Mouse (Mus musculus) embryonic facial prominence, embryonic 13.5 days (tissue): Measurements from ENCODE around the gene Slc2a10. TPM values are rescaled to one million over a fixed set of nuclear protein-coding genes. Genes with fewer than 3 reads are reported as not detected.

Experiments
- ATAC-seq: fragments of 200-750 bp; cut with Nextera tagmentation; 2 replicates; pipeline ENCODE4 v1.8.0; 2017; ENCODE audit warnings: low read depth; ENCODE audit not compliant: insufficient number of reproducible peaks, insufficient read depth, low FRiP score, low TSS enrichment
- H3K27ac ChIP-seq: fragments of 300-500 bp; sonication (generic); 2 replicates; pipeline ENCODE4 v1.5.1; 2015; ENCODE audit warnings: moderate library complexity, mild to moderate bottlenecking, inconsistent platforms
- H3K27me3 ChIP-seq: fragments of 300-500 bp; sonication (generic); 2 replicates; pipeline ENCODE4 v1.6.1; 2015; ENCODE audit warnings: mild to moderate bottlenecking, inconsistent platforms
- H3K36me3 ChIP-seq: fragments of 300-500 bp; sonication (generic); 2 replicates; pipeline ENCODE4 v1.6.1; 2015; ENCODE audit warnings: mild to moderate bottlenecking, inconsistent platforms
- H3K4me1 ChIP-seq: fragments of 300-500 bp; sonication (generic); 2 replicates; pipeline ENCODE4 v1.6.1; 2015; ENCODE audit warnings: inconsistent platforms
- H3K4me2 ChIP-seq: fragments of 300-500 bp; sonication (generic); 2 replicates; pipeline ENCODE4 v1.6.1; 2015; ENCODE audit warnings: moderate library complexity, mild to moderate bottlenecking, inconsistent platforms
- H3K4me3 ChIP-seq: fragments of 300-500 bp; sonication (generic); 2 replicates; pipeline ENCODE4 v1.5.1; 2015; ENCODE audit warnings: mild to moderate bottlenecking, inconsistent platforms
- H3K9ac ChIP-seq: fragments of 300-500 bp; sonication (generic); 2 replicates; pipeline ENCODE4 v1.6.1; 2015; ENCODE audit warnings: mild to moderate bottlenecking, inconsistent platforms
- H3K9me3 ChIP-seq: fragments of 300-500 bp; sonication (generic); 2 replicates; pipeline ENCODE4 v1.6.1; 2016; ENCODE audit warnings: inconsistent platforms
- WGBS: fragments of 180-500 bp; shearing (Covaris S2); methylation state at CpG from one replicate; pipeline ENCODE4 v1.1.7; 2015; ENCODE audit warnings: mixed read lengths; 5-methylcytosine and 5-hydroxymethylcytosine counted together
- polyA plus RNA-seq: library from polyadenylated mRNA; unstranded; fragments of >200 nt; fragmentation: Nextera tagmentation; extraction: Ambion mirVana; gene quantifications from 2 replicates; pipeline ENCODE4 v1.2.1, GENCODE M21; 2015

Gene Slc2a10
- polyA plus RNA-seq, 1 experiment from 2014 or later, result 12.9 TPM

DNA sequence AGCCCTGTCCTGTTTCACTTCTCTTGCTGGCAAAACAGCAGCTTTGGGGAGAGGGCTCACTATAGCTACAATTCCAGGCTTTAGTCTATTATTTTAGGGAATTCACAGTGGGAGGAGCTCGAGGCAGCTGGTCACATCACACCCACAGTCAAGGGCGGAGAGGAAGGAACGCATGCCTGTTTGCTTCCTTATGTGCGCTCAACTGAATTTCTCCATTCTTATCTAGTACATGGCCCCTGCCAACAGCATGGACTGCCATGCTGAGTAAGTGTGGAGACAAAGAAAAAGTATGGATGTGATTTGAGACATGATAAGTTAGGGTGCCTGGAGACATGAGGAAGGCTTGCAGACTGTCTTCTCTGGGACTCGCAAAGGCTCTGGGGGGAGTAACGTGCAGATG lies 19.4 kb upstream of the Slc2a10 start:
- no peaks in the 10 kb centered on the region for H3K9me3 ChIP-seq
- peaks cover 9% of the 10 kb centered on the region for H3K36me3 ChIP-seq
- no peak for ATAC-seq
- no peak overlapping the region for H3K4me2 ChIP-seq
- H3K27ac ChIP-seq, result no peak overlapping the region
- H3K4me3 ChIP-seq, result no peak overlapping the region
- H3K27me3 ChIP-seq, result no peaks in the 10 kb centered on the region
- no peak overlapping the region for H3K9ac ChIP-seq
- WGBS, result 52% methylated on average over 6 of the region's 6 CpGs
- H3K4me1 ChIP-seq, result peaks cover 20% of the 10 kb centered on the region

DNA sequence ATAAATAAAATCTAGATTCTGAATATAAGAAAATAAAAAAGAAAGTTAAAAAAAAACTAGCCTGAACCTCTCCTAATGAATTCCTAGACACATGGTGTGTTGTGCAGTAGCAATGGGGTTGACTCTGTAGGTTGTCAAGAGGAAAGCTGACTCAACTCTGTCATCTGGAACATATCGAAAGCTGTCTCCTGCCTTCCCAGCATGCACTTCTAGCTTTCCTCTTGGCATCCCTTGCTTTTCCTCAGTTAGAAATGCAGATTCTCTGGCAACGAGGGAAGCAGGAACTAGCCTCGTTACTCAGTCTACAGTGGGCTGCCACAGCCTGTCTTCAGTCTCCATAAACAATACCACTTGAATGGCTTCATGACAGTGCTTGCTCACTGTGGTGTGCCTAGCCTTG lies 17.8 kb upstream of the Slc2a10 start:
- Histone ChIP-seq H3K27me3 (no peaks in the 10 kb centered on the region), H3K36me3 (peaks cover 26% of the 10 kb centered on the region), H3K9ac (peak overlapping the region; percentile 27; the same call in 1 of the 2 replicates), H3K4me2 (no peak overlapping the region), H3K4me1 (peaks cover 20% of the 10 kb centered on the region), H3K27ac (no peak overlapping the region), H3K4me3 (no peak overlapping the region), H3K9me3 (no peaks in the 10 kb centered on the region)
- no peak for ATAC-seq
- 55% methylated on average over 3 of the region's 3 CpGs for WGBS

DNA sequence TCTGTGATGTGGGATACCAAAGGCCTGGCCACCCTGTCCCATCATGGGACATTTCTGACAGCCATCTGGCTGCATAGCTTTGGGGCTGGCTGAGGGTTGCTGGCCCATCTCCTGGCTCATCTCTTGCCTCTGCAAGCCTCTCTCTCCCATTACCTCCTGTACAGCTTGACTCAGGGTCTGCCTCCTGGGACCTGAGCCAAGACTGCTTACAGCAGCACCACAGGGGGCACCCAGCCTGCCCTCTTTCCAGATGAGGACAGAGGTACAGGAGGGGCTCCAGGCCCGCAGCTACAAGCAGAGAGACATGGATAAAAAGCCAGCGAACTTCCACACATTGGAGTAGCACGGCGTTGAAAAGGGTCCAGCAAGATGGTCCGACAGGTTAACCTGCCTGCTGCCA lies 17.2 kb upstream of the Slc2a10 start:
- Histone ChIP-seq H3K4me3 (no peak overlapping the region), H3K27ac (no peak overlapping the region), H3K27me3 (no peaks in the 10 kb centered on the region), H3K4me1 (peaks cover 20% of the 10 kb centered on the region), H3K9ac (peak overlapping the region; percentile 27; the same call in 1 of the 2 replicates), H3K4me2 (no peak overlapping the region), H3K9me3 (no peaks in the 10 kb centered on the region), H3K36me3 (peaks cover 27% of the 10 kb centered on the region)
- WGBS, result 80% methylated on average over 5 of the region's 5 CpGs
- no peak for ATAC-seq

DNA sequence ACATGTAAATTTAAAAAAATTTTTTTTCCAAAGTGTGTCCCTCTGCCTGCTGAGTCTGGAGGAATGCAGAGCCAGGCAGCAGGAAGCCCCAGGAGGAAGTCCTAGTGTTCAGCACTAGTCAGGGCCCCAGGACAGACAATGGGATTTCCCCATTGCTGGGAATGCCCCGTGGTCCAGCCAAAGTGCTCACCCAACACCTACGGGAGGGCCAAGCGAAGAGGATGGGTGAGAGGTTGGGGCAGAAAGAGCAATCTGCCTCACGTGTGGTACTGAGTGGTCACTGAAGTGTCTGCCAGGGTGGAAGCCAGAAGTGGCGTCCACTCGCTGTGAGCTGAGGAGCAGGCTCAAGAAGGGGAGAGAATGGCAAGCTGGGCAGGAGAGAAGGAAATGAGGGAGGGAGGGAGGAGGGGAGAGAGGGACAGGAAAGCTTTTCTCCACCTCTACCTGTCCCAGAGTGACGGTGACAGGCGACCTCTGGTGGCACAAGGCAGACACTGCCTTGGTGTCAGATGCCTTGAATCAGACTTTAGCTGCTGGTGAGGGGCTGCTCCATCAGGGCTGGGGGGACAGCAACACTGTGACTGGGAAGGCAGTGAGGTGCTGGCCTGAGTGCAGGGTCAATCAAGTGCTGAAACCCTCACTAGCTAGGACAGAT lies 16.6 kb upstream of the Slc2a10 start:
- H3K36me3 ChIP-seq, result peaks cover 27% of the 10 kb centered on the region
- 0 out of 2 replicates have a peak, but pooled peaks have one; percentile 23 for ATAC-seq
- H3K27me3 ChIP-seq, result no peaks in the 10 kb centered on the region
- 0 out of 2 replicates have a peak overlapping the region, but pooled peaks have one; percentile 32 for H3K9ac ChIP-seq
- H3K4me3 ChIP-seq, result no peak overlapping the region
- 28% methylated on average over 8 of the region's 8 CpGs for WGBS
- H3K4me2 ChIP-seq, result no peak overlapping the region
- H3K4me1 ChIP-seq, result peaks cover 22% of the 10 kb centered on the region
- no peaks in the 10 kb centered on the region for H3K9me3 ChIP-seq
- H3K27ac ChIP-seq, result no peak overlapping the region

DNA sequence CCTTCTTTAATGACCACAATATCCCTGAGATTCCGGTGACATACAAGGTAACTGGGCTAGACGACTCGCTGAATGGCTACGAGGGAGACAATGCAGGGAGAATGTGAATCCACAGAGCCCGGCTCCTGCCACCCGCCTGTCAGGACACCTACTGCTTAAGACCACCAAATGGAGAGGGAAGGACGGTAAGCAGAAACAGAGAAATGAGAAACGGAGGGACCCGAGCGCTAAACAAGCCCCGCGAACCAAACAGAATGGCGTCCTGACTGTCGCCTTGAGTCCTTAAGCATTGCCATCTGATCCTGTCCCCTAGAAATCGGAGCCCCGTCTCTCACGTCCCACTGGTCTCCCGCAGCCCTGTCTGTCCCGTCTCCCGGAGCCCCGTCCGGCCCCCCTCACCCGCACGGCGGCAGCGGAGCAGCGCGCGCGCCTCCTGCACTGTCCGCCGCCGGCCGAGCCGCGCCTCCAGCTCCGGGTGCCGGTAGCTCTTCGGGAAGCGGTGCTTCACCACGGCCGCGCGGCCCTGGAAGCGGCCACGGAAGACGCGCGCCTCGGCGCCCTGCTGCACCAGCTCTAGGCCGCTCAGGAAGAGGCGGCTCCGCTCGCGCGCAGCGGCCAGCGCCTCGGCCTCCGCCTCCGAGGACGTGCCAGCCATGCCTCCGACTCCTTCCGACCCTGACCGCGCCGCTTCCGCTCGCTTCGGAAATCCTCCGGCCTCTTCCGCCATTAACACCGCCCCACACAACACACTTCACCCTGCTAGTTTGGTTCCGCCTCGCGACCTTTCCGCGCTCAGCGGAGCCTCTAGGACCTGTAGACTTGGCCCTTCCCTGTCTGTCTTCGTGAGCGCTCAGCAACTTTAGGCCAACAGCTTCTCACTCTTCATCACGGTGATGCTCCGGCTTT lies 10.7 kb upstream of the Slc2a10 start, which contains the start of gene Trp53rka:
Gene Trp53rka, minus strand, starts transcription at position 677 of the 906 bp plus-strand sequence.
- peak; percentile 68 for ATAC-seq
- no peaks in the 10 kb centered on the region for H3K9me3 ChIP-seq
- peak within 1 kb of the TSS; percentile 78 for H3K4me2 ChIP-seq
- H3K27me3 ChIP-seq, result 0 out of 2 replicates have a peak, but pooled peaks cover 3% of the 10 kb centered on the region
- peak within 1 kb of the TSS; percentile 82 for H3K27ac ChIP-seq
- H3K36me3 ChIP-seq, result peaks cover 27% of the 10 kb centered on the region
- H3K4me1 ChIP-seq, result peaks cover 12% of the 10 kb centered on the region
- H3K4me3 ChIP-seq, result peak within 1 kb of the TSS; percentile 75
- H3K9ac ChIP-seq, result peak within 1 kb of the TSS; percentile 88
- WGBS, result under 1% methylated on average over 84 of the region's 84 CpGs

DNA sequence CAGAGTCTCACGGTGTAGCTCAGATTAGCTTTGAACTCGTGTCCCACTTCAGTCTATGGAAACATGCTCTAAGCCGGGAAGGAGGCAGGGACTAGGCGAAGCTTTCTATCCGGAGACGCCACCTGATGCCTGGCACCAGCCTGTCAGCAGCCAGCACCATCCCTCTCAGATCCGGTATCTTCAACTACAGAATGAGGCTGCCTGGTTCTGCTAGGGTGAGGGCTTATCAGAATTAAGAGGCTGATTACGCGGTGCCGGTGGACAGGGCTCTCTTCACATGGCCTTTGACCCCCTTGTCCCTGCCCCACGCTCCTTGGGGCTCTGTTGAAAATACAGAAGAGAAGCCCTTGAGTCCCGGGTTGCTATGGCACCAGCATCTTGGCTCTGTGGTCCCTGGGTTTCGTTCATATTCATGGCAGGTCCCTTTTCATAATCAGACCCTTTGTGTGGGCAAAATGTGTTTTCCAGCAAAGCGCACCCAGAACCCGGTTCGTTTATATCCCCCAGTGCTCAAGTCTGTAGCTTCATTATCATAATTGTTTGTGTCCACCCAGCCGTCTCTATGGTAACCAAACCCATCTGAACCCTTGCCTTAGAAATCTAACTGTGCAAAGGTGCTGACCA lies 9.9 kb upstream of the Slc2a10 start:
- Histone ChIP-seq H3K4me2 (peak overlapping the region; percentile 78), H3K27ac (no peak overlapping the region), H3K4me1 (peaks cover 12% of the 10 kb centered on the region), H3K9ac (peak overlapping the region; percentile 88), H3K36me3 (peaks cover 22% of the 10 kb centered on the region), H3K27me3 (0 out of 2 replicates have a peak, but pooled peaks cover 3% of the 10 kb centered on the region), H3K9me3 (no peaks in the 10 kb centered on the region), H3K4me3 (peak overlapping the region; percentile 75)
- 21% methylated on average over 17 of the region's 17 CpGs for WGBS
- ATAC-seq, result no peak

DNA sequence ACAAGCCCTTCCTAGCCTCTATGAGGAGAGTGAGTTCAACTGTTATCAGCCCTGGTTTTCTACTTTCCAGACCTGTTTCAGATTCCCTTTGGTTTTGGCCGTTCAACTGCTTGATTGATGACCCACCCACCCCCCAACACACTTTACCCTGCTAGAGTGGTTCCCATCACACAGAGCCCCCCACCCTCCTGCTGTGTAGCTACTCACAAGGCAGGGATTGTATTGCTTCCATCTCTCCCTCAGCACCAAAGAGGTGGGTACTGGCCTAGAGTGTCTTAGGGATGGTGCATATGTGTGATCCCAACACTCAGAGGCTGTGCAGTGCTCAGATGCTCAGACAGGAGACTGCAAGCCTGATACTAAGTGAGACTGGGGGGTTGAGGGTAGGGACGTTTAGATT lies 9.1 kb upstream of the Slc2a10 start:
- 71% methylated on average over 2 of the region's 2 CpGs for WGBS
- H3K27me3 ChIP-seq, result 0 out of 2 replicates have a peak, but pooled peaks cover 3% of the 10 kb centered on the region
- H3K4me1 ChIP-seq, result peaks cover 12% of the 10 kb centered on the region
- H3K9ac ChIP-seq, result no peak overlapping the region
- no peak overlapping the region for H3K27ac ChIP-seq
- no peaks in the 10 kb centered on the region for H3K9me3 ChIP-seq
- no peak overlapping the region for H3K4me3 ChIP-seq
- H3K36me3 ChIP-seq, result peaks cover 14% of the 10 kb centered on the region
- no peak for ATAC-seq
- no peak overlapping the region for H3K4me2 ChIP-seq

DNA sequence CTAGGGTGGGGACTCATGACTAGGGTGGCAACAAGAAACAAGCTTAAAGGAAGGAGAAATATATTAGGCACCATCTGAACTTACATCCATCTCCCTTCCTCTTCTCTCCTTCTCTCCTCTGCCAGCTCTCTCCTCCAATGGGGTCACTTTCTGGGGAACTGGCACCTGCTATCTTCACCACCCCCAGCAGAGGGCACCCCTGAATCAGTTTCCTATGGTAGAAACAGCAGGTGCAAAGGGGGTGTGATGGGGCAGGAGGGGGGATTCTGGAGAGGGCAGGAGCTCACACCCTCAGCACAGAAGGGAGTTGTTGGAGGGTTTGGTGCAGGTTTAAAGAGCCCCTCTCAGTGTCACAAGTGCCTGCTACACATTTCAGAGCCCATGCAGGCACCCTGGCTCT lies 7.3 kb upstream of the Slc2a10 start:
- Histone ChIP-seq H3K4me1 (peaks cover 12% of the 10 kb centered on the region), H3K4me2 (no peak overlapping the region), H3K27me3 (0 out of 2 replicates have a peak, but pooled peaks cover 3% of the 10 kb centered on the region), H3K36me3 (no peaks in the 10 kb centered on the region), H3K9ac (no peak overlapping the region), H3K9me3 (no peaks in the 10 kb centered on the region), H3K4me3 (no peak overlapping the region), H3K27ac (no peak overlapping the region)
- no peak for ATAC-seq

DNA sequence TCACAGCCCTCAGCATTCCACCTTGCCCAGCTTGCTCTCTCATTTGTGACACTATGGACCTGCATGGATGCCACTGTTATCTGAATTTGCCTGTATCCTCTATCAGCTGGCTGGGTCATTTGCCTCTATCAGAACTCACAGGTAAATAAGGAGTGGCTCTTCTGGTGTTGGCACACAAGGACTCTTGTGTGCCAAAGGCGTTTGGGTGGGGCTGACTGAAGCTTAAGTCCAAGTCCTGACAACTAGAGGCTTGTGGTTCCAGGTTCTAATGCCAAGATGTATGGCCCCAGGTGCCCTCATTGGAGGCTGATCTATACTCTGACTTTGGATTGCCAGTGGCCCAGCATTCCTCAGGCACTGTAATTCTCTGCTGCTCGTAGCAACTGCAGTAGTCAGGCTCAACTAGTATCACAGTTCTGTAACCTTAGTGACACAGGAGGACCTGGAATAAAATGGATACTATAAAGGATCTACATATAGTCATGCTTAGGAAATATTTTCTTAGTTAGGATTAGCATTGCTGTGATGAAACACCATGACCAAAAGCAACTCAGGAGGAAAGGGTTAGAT lies 5.8 kb upstream of the Slc2a10 start:
- no peak for ATAC-seq
- H3K9ac ChIP-seq, result no peak overlapping the region
- WGBS, result 73% methylated on average over 2 of the region's 2 CpGs
- H3K27ac ChIP-seq, result no peak overlapping the region
- H3K36me3 ChIP-seq, result no peaks in the 10 kb centered on the region
- H3K27me3 ChIP-seq, result 0 out of 2 replicates have a peak, but pooled peaks cover 3% of the 10 kb centered on the region
- no peak overlapping the region for H3K4me3 ChIP-seq
- no peak overlapping the region for H3K4me2 ChIP-seq
- peaks cover 6% of the 10 kb centered on the region for H3K4me1 ChIP-seq
- no peaks in the 10 kb centered on the region for H3K9me3 ChIP-seq

DNA sequence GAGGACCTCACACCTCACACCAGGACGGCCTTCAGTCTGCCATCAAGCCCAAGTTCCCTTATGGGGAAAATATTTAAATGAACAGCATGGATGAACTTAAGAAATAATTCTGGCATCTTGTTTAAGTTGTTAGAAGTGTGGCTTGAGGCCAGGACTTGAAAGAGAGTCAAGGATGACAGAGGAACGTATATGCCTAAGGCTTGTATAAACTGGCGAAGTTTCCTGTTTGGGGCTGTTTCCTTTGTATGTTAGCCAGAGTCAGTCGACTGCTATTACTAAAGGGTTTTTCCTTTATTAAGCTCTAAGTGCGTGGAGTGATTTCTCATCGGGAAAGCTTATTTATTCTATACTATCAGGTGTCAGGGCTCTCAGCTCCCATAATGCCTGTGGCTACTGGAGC lies 4.8 kb upstream of the Slc2a10 start:
- Histone ChIP-seq H3K9me3 (no peaks in the 10 kb centered on the region), H3K36me3 (no peaks in the 10 kb centered on the region), H3K27ac (no peak overlapping the region), H3K4me3 (no peak overlapping the region), H3K4me1 (peaks cover 13% of the 10 kb centered on the region), H3K9ac (no peak overlapping the region), H3K4me2 (no peak overlapping the region), H3K27me3 (0 out of 2 replicates have a peak, but pooled peaks cover 3% of the 10 kb centered on the region)
- 41% methylated on average over 6 of the region's 6 CpGs for WGBS
- ATAC-seq, result no peak

DNA sequence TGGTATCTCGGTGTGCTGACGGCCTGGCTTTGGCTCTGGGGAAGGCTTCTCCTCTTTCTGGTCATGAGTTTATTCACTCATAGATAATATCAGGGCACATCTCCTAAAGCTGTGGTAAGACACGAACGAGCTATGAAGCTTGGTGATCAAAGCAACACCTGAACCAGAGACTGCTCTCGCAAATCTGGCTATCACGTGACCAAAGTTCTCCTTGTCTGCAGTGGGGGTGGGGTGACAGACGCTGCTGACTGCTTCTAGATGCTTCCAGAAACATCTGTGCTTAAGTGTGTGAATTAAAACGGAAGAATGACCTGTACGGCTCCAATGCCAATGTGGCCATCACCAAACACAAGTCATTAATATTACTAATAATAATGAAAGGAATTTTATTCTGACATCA lies 6.1 kb downstream of the Slc2a10 start:
- Histone ChIP-seq H3K4me1 (peaks cover 36% of the 10 kb centered on the region), H3K27ac (no peak overlapping the region), H3K4me2 (no peak overlapping the region), H3K36me3 (peaks cover 5% of the 10 kb centered on the region), H3K9me3 (no peaks in the 10 kb centered on the region), H3K27me3 (no peaks in the 10 kb centered on the region), H3K9ac (no peak overlapping the region), H3K4me3 (no peak overlapping the region)
- ATAC-seq, result no peak
- WGBS, result 68% methylated on average over 9 of the region's 9 CpGs
